Comparison of ENCODE assay signal across 28 mouse cellular contexts in the genomic region with DNA sequence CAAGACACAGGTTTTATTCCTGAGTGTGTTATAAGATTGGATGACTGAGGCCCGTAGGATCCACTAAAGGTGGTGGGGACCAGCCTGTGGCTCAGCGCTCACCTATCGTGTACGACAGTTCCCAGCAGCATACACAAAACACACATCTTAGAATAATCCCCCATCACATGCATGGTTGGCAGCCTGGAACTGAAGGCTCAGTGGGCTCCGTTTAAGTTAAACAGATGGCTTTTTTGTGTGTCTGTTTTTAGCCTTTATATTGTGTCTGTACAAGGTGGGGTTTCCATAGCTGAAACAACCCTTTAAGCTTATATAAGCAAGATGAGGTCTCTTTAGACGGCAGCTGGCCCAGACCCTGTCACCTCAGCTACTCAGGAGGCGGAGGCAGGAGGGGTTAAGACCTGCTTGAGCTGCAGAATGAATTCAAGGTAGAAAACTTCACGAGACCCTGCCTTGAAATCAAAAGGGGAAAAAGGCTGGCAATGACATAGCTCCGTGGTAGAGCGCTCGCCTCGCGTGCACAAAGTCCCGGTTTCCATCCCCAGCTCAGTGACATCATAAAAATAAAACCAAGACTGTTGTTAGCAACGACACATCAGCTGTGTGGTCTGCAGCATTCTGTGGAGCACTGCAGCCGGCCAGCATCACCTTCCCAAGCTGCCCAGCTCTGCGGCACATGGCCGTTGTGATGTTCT. TPM values are rescaled to one million over a fixed set of nuclear protein-coding genes. Genes with fewer than 3 reads are reported as not detected.
DNase-seq lines count a peak whose midpoint lies in the region; ATAC-seq and TF ChIP-seq lines count a peak whose summit lies in the region.
"Had no signal": no experiment of that assay in that cellular context is flagged by ENCODE, and none has a peak within 500 bp of the region (broad histone marks: within the 10 kb centered on the region; RNA-seq: fewer than 3 reads in every experiment).

No protein-coding gene starts in this region.

- 0 out of 2 replicates have a peak overlapping the region, but pooled peaks have one; percentile 19 for H3K27ac ChIP-seq in intestine, embryonic 14.5 days (ENCODE audit: low read depth)
- H3K27ac ChIP-seq in intestine, postnatal 0 days (ENCODE audit: low read depth, low read length): no peak overlapping the region
- no peak overlapping the region for H3K27ac ChIP-seq in limb, embryonic 14.5 days (replicated peaks; ENCODE audit: low read depth, low read length)
- peak overlapping the region; percentile 45; the same call in 1 of the 2 replicates for H3K27ac ChIP-seq in stomach, postnatal 0 days (replicated peaks)
- H3K27ac ChIP-seq in heart, embryonic 12.5 days (ENCODE audit: poor library complexity, severe bottlenecking): no peak overlapping the region
- H3K27ac ChIP-seq: heart, embryonic 15.5 days; hindbrain, embryonic 15.5 days; kidney, postnatal 0 days; liver, embryonic 13.5 days; midbrain, embryonic 15.5 days; neural tube, embryonic 12.5 days had no signal

- no peak overlapping the region for H3K4me3 ChIP-seq in intestine, embryonic 14.5 days (ENCODE audit: low read depth, low read length)
- no peak overlapping the region for H3K4me3 ChIP-seq in intestine, postnatal 0 days (ENCODE audit: low read depth, low read length)
- H3K4me3 ChIP-seq in limb, embryonic 14.5 days (replicated peaks; ENCODE audit: low read length): no peak overlapping the region
- H3K4me3 ChIP-seq in stomach, postnatal 0 days (ENCODE audit: low read depth, low read length): no peak overlapping the region
- no peak overlapping the region for H3K4me3 ChIP-seq in heart, embryonic 12.5 days
- H3K4me3 ChIP-seq: heart, embryonic 15.5 days; hindbrain, embryonic 15.5 days; liver, embryonic 13.5 days; midbrain, embryonic 15.5 days; neural tube, embryonic 12.5 days had no signal

- TF ChIP-seq EP300 in stomach, postnatal 0 days (optimal IDR thresholded peaks at IDR 0.05): no peak

- TF ChIP-seq CTCF in intestine, postnatal 0 days (IDR thresholded peaks at IDR 0.05; ENCODE audit: low read depth): no peak
- TF ChIP-seq CTCF in stomach, postnatal 0 days (IDR thresholded peaks at IDR 0.05; ENCODE audit: low read depth): no peak

- no peaks in the 10 kb centered on the region for H3K9me3 ChIP-seq in intestine, embryonic 14.5 days (ENCODE audit: control insufficient read depth, low read length)
- H3K9me3 ChIP-seq in intestine, postnatal 0 days (ENCODE audit: control insufficient read depth): no peaks in the 10 kb centered on the region
- H3K9me3 ChIP-seq in limb, embryonic 14.5 days (ENCODE audit: control insufficient read depth, low read length): no peaks in the 10 kb centered on the region
- no peaks in the 10 kb centered on the region for H3K9me3 ChIP-seq in stomach, postnatal 0 days (ENCODE audit: control insufficient read depth, low read length)
- H3K9me3 ChIP-seq in heart, embryonic 12.5 days (replicated peaks): no peaks in the 10 kb centered on the region
- H3K9me3 ChIP-seq: heart, embryonic 15.5 days; hindbrain, embryonic 15.5 days; liver, embryonic 13.5 days; midbrain, embryonic 15.5 days; neural tube, embryonic 12.5 days had no signal

- TF ChIP-seq POLR2A in limb, embryonic 14.5 days (IDR thresholded peaks at IDR 0.05; ENCODE audit: borderline replicate concordance, extremely low read depth, insufficient read depth, insufficient read length): no peak

- DNase-seq in intestine, embryonic 14.5 days (ENCODE audit: low spot score): no peak
- peak; percentile 69 to 74 for DNase-seq in spleen, postnatal 36 days (ENCODE audit: low spot score in 2 of 2)
- no peak for DNase-seq in spleen, postnatal 14 days (ENCODE audit: low spot score in 2 of 2)
- DNase-seq in limb, embryonic 14.5 days (ENCODE audit: low spot score): no peak
- no peak for DNase-seq in stomach, postnatal 0 days (ENCODE audit: low spot score)
- DNase-seq in thymus, postnatal 4 days: no peak
- DNase-seq: adrenal gland, postnatal 10 days; cerebellum, adult 8-10 months; cerebellum, postnatal 36 days; forebrain, postnatal 0 days; gastrocnemius, postnatal 25 days; heart, postnatal 4 days; kidney, adult 11 months; layer of hippocampus, adult 9-11 months; left cerebral cortex, postnatal 4 days; liver, embryonic 13.5 days; lung, embryonic 14.5 days; retina, postnatal 1 day; right cerebral cortex, postnatal 25 days; thymus, adult 18-20 months; thymus, postnatal 36 days had no signal

- peaks cover 37% of the 10 kb centered on the region for H3K4me1 ChIP-seq in intestine, embryonic 14.5 days (replicated peaks; ENCODE audit: control insufficient read depth, insufficient read depth, low read length)
- peaks cover 19% of the 10 kb centered on the region for H3K4me1 ChIP-seq in intestine, postnatal 0 days (replicated peaks; ENCODE audit: control insufficient read depth, insufficient read depth, low read length)
- no peaks in the 10 kb centered on the region for H3K4me1 ChIP-seq in limb, embryonic 14.5 days (ENCODE audit: control insufficient read depth, insufficient read depth, low read length)
- H3K4me1 ChIP-seq in stomach, postnatal 0 days (replicated peaks; ENCODE audit: control insufficient read depth, insufficient read depth): peaks cover 12% of the 10 kb centered on the region
- peaks cover 6% of the 10 kb centered on the region for H3K4me1 ChIP-seq in heart, embryonic 12.5 days (replicated peaks)
- H3K4me1 ChIP-seq: hindbrain, embryonic 15.5 days; midbrain, embryonic 15.5 days; neural tube, embryonic 12.5 days had no signal

- WGBS in intestine, embryonic 14.5 days: 74% methylated on average over 18 of the region's 18 CpGs
- WGBS in intestine, postnatal 0 days: 79% methylated on average over 18 of the region's 18 CpGs
- 64% methylated on average over 18 of the region's 18 CpGs for WGBS in limb, embryonic 14.5 days
- WGBS in stomach, postnatal 0 days: 69% methylated on average over 18 of the region's 18 CpGs
- 79% methylated on average over 18 of the region's 18 CpGs for WGBS in heart, embryonic 12.5 days

- H3K4me2 ChIP-seq in intestine, embryonic 14.5 days (ENCODE audit: low read length): no peak overlapping the region
- H3K4me2 ChIP-seq in intestine, postnatal 0 days (replicated peaks; ENCODE audit: low read depth): no peak overlapping the region
- no peak overlapping the region for H3K4me2 ChIP-seq in limb, embryonic 14.5 days (replicated peaks; ENCODE audit: low read depth, low read length, severe bottlenecking)
- no peak overlapping the region for H3K4me2 ChIP-seq in stomach, postnatal 0 days (replicated peaks; ENCODE audit: low read depth)
- H3K4me2 ChIP-seq in heart, embryonic 12.5 days: no peak overlapping the region
- H3K4me2 ChIP-seq: heart, embryonic 15.5 days; hindbrain, embryonic 15.5 days; liver, embryonic 13.5 days; lung, embryonic 14.5 days; midbrain, embryonic 15.5 days; neural tube, embryonic 12.5 days had no signal

- no peak overlapping the region for H3K9ac ChIP-seq in intestine, embryonic 14.5 days (ENCODE audit: low read length)
- H3K9ac ChIP-seq in intestine, postnatal 0 days (ENCODE audit: low read depth, low read length): no peak overlapping the region
- no peak overlapping the region for H3K9ac ChIP-seq in limb, embryonic 14.5 days (ENCODE audit: low read depth, low read length, severe bottlenecking)
- no peak overlapping the region for H3K9ac ChIP-seq in stomach, postnatal 0 days (ENCODE audit: low read length)
- no peak overlapping the region for H3K9ac ChIP-seq in heart, embryonic 12.5 days
- H3K9ac ChIP-seq: forebrain, postnatal 0 days; heart, embryonic 15.5 days; hindbrain, embryonic 15.5 days; liver, embryonic 13.5 days; lung, embryonic 14.5 days; midbrain, embryonic 15.5 days; neural tube, embryonic 12.5 days had no signal

- H3K36me3 ChIP-seq in intestine, embryonic 14.5 days (ENCODE audit: control insufficient read depth, insufficient read depth, low read length): peaks cover 2% of the 10 kb centered on the region
- peaks cover 61% of the 10 kb centered on the region for H3K36me3 ChIP-seq in intestine, postnatal 0 days (ENCODE audit: control insufficient read depth, insufficient read depth)
- H3K36me3 ChIP-seq in limb, embryonic 14.5 days (ENCODE audit: control insufficient read depth, insufficient read depth, low read length): no peaks in the 10 kb centered on the region
- no peaks in the 10 kb centered on the region for H3K36me3 ChIP-seq in stomach, postnatal 0 days (ENCODE audit: control insufficient read depth, insufficient read depth, low read length)
- no peaks in the 10 kb centered on the region for H3K36me3 ChIP-seq in heart, embryonic 12.5 days
- H3K36me3 ChIP-seq: heart, embryonic 15.5 days; hindbrain, embryonic 15.5 days; liver, embryonic 13.5 days; midbrain, embryonic 15.5 days; neural tube, embryonic 12.5 days had no signal

- ATAC-seq in intestine, embryonic 14.5 days (replicated peaks; ENCODE audit: low FRiP score, low TSS enrichment, low read depth): no peak
- ATAC-seq in intestine, postnatal 0 days: no peak
- ATAC-seq in limb, embryonic 14.5 days (ENCODE audit: low FRiP score, low read depth): 0 out of 2 replicates have a peak, but pooled peaks have one; percentile 23
- no peak for ATAC-seq in stomach, postnatal 0 days (ENCODE audit: low FRiP score, low TSS enrichment)
- ATAC-seq in heart, embryonic 12.5 days (ENCODE audit: insufficient number of reproducible peaks, low FRiP score): no peak
- ATAC-seq: forebrain, postnatal 0 days; midbrain, embryonic 15.5 days had no signal

- no peaks in the 10 kb centered on the region for H3K27me3 ChIP-seq in intestine, embryonic 14.5 days (replicated peaks; ENCODE audit: control insufficient read depth, insufficient read depth, low read length)
- H3K27me3 ChIP-seq in intestine, postnatal 0 days (replicated peaks; ENCODE audit: control insufficient read depth, insufficient read depth, low read length): no peaks in the 10 kb centered on the region
- no peaks in the 10 kb centered on the region for H3K27me3 ChIP-seq in limb, embryonic 14.5 days (ENCODE audit: control insufficient read depth, insufficient read depth, low read length)
- H3K27me3 ChIP-seq in stomach, postnatal 0 days (ENCODE audit: control insufficient read depth, insufficient read depth, low read length): no peaks in the 10 kb centered on the region
- 0 out of 2 replicates have a peak, but pooled peaks cover 17% of the 10 kb centered on the region for H3K27me3 ChIP-seq in heart, embryonic 12.5 days (replicated peaks)
- H3K27me3 ChIP-seq: heart, embryonic 15.5 days; hindbrain, embryonic 15.5 days; liver, embryonic 13.5 days; midbrain, embryonic 15.5 days; neural tube, embryonic 12.5 days had no signal

RNA-seq across cellular contexts. Expression of a gene that starts 10.0 kb away (rescaled TPM):
- 26.9 and 32.2 TPM in 2 replicates for polyA plus RNA-seq in intestine, embryonic 14.5 days (2014; fragmentation: Nextera tagmentation; extraction: Ambion mirVana)
- 79.5 and 92.3 TPM in 2 replicates for polyA plus RNA-seq in intestine, postnatal 0 days (2015; fragmentation: Nextera tagmentation; extraction: Ambion mirVana)
- 2.5 and 4.1 TPM in 2 replicates for polyA plus RNA-seq in limb, embryonic 14.5 days (2012; rRNA removed)
- polyA plus RNA-seq in limb, embryonic 14.5 days (2014; fragmentation: Nextera tagmentation; extraction: Ambion mirVana): 4.3 and 4.9 TPM in 2 replicates
- polyA plus RNA-seq in stomach, postnatal 0 days (2015; fragmentation: Nextera tagmentation; extraction: Ambion mirVana): 18.7 and 18.9 TPM in 2 replicates
- 4.9 and 5.6 TPM in 2 replicates for polyA plus RNA-seq in heart, embryonic 12.5 days (2016; fragmentation: Nextera tagmentation; extraction: Ambion mirVana)

Comparison
In these comparisons a context has a peak if more than half of its experiments do, and no peak if none do; other contexts are left out.
1. DNase-seq: peak in spleen, postnatal 36 days (2 of 2); none in intestine, embryonic 14.5 days (single experiment), spleen, postnatal 14 days (0 of 2), limb, embryonic 14.5 days (single experiment), stomach, postnatal 0 days (single experiment) and thymus, postnatal 4 days (single experiment).
2. H3K27ac ChIP-seq: peak in intestine, embryonic 14.5 days (single experiment) and stomach, postnatal 0 days (single experiment); none in intestine, postnatal 0 days (single experiment), limb, embryonic 14.5 days (single experiment) and heart, embryonic 12.5 days (single experiment).